Mouse (Mus musculus) left cerebral cortex, adult 8-10 months (tissue): Measurements from ENCODE around the gene Stk11ip. TPM values are rescaled to one million over a fixed set of nuclear protein-coding genes. Genes with fewer than 3 reads are reported as not detected.

Experiments used
- DNase-seq, 2 experiments: peaks; one replicate each; pipeline ENCODE4 v3.0.0; 2022; ENCODE audit warnings: low spot score in 2 of 2
- total RNA-seq, 4 experiments: library from RNA; stranded (reverse); gene quantifications; 2 replicates each; pipeline ENCODE4 v1.2.4; 2022

Gene Stk11ip
- total RNA-seq, 4 experiments from 2014 or later = 28.0 to 34.1 (median 32.2) TPM

GRCm38 (mm10) chr1:75504256-75505045 is 16.9 kb upstream of the Stk11ip start:
- no peak for DNase-seq

GRCm38 (mm10) chr1:75505159-75505955 is 16.0 kb upstream of the Stk11ip start:
- peak; percentile 70 to 84 for DNase-seq

- peak in 1 of 2 experiments; percentile 37 for DNase-seq
Observed at GRCm38 (mm10) chr1:75505956-75506831, 15.1 kb upstream of the Stk11ip start, which contains the start of gene Obsl1. Gene Obsl1 (minus strand): TSS chr1:75506452.

- DNase-seq = no peak
Observed at GRCm38 (mm10) chr1:75507006-75507405, 14.3 kb upstream of the Stk11ip start, which contains the start of gene Inha. Gene Inha (plus strand): TSS chr1:75507077.

GRCm38 (mm10) chr1:75509586-75509985 is 11.7 kb upstream of the Stk11ip start:
- no peak for DNase-seq

- DNase-seq = no peak
Observed at GRCm38 (mm10) chr1:75510154-75510553, 11.2 kb upstream of the Stk11ip start.

GRCm38 (mm10) chr1:75511437-75512210 is 9.7 kb upstream of the Stk11ip start:
- DNase-seq = no peak

GRCm38 (mm10) chr1:75512550-75512949 is 8.8 kb upstream of the Stk11ip start:
- no peak for DNase-seq

GRCm38 (mm10) chr1:75516703-75517380 is 4.5 kb upstream of the Stk11ip start:
- DNase-seq = no peak

- DNase-seq = no peak
Observed at GRCm38 (mm10) chr1:75517984-75518383, 3.3 kb upstream of the Stk11ip start.

GRCm38 (mm10) chr1:75518427-75518826 is 2.9 kb upstream of the Stk11ip start:
- DNase-seq = no peak

GRCm38 (mm10) chr1:75519576-75519975 is 1.8 kb upstream of the Stk11ip start:
- DNase-seq = no peak

- no peak for DNase-seq
Observed at GRCm38 (mm10) chr1:75524679-75525078, 3.4 kb downstream of the Stk11ip start.

GRCm38 (mm10) chr1:75530546-75530945 is 9.2 kb downstream of the Stk11ip start:
- no peak for DNase-seq

GRCm38 (mm10) chr1:75532280-75533172 is 11.2 kb downstream of the Stk11ip start:
- no peak for DNase-seq

- DNase-seq = no peak
Observed at GRCm38 (mm10) chr1:75533325-75534252, 12.3 kb downstream of the Stk11ip start.

- no peak for DNase-seq
Observed at GRCm38 (mm10) chr1:75537587-75537986, 16.3 kb downstream of the Stk11ip start.
